Comparison of ENCODE assay signal across 9 mouse cellular contexts in genomic region chr10:80244791-80245399, GRCm38 (mm10). TPM values are rescaled to one million over a fixed set of nuclear protein-coding genes. Genes with fewer than 3 reads are reported as not detected.
DNase-seq lines count a peak whose midpoint lies in the region; ATAC-seq and TF ChIP-seq lines count a peak whose summit lies in the region.
"Had no signal": no experiment of that assay in that cellular context is flagged by ENCODE, and none has a peak within 500 bp of the region (broad histone marks: within the 10 kb centered on the region; RNA-seq: fewer than 3 reads in every experiment).

No protein-coding gene starts in this region.

- no peak overlapping the region for H3K4me3 ChIP-seq in kidney, embryonic 14.5 days (ENCODE audit: low read length)
- no peak overlapping the region for H3K4me3 ChIP-seq in intestine, postnatal 0 days (ENCODE audit: low read depth, low read length)
- no peak overlapping the region for H3K4me3 ChIP-seq in midbrain, embryonic 15.5 days
- H3K4me3 ChIP-seq: limb, embryonic 12.5 days had no signal

- H3K27ac ChIP-seq in kidney, embryonic 14.5 days (ENCODE audit: low read depth, low read length): peak overlapping the region; percentile 51; the same call in 1 of the 2 replicates
- H3K27ac ChIP-seq in intestine, postnatal 0 days (ENCODE audit: low read depth, low read length): no peak overlapping the region
- H3K27ac ChIP-seq in midbrain, embryonic 15.5 days: peak overlapping the region; percentile 69
- H3K27ac ChIP-seq: limb, embryonic 12.5 days had no signal

- peaks cover 47% of the 10 kb centered on the region for H3K36me3 ChIP-seq in kidney, embryonic 14.5 days (ENCODE audit: control insufficient read depth, insufficient read depth, low read length)
- H3K36me3 ChIP-seq in intestine, postnatal 0 days (ENCODE audit: control insufficient read depth, insufficient read depth): peaks cover 44% of the 10 kb centered on the region
- H3K36me3 ChIP-seq in midbrain, embryonic 15.5 days (replicated peaks): peaks cover 25% of the 10 kb centered on the region

- H3K9me3 ChIP-seq in kidney, embryonic 14.5 days (ENCODE audit: control insufficient read depth, low read length): no peaks in the 10 kb centered on the region
- H3K9me3 ChIP-seq in intestine, postnatal 0 days (ENCODE audit: control insufficient read depth): no peaks in the 10 kb centered on the region
- H3K9me3 ChIP-seq in midbrain, embryonic 15.5 days: no peaks in the 10 kb centered on the region
- H3K9me3 ChIP-seq: limb, embryonic 12.5 days had no signal

- no peak overlapping the region for H3K4me2 ChIP-seq in kidney, embryonic 14.5 days (replicated peaks; ENCODE audit: low read depth, low read length)
- no peak overlapping the region for H3K4me2 ChIP-seq in intestine, postnatal 0 days (replicated peaks; ENCODE audit: low read depth)
- no peak overlapping the region for H3K4me2 ChIP-seq in midbrain, embryonic 15.5 days
- H3K4me2 ChIP-seq: limb, embryonic 12.5 days had no signal

- no peak for DNase-seq in kidney, adult 18-20 months
- peak; percentile 69 for DNase-seq in MN1 (ENCODE audit: low spot score)
- peak; percentile 70 for DNase-seq in embryo, embryonic 10.5 days (ENCODE audit: low spot score)
- DNase-seq in frontal cortex, postnatal 25 days (ENCODE audit: low spot score in 2 of 2): no peak
- no peak for DNase-seq in urinary bladder, postnatal 36 days (ENCODE audit: low spot score in 2 of 2)

- H3K9ac ChIP-seq in kidney, embryonic 14.5 days (ENCODE audit: low read depth, low read length): peak overlapping the region; percentile 28; the same call in 1 of the 2 replicates
- no peak overlapping the region for H3K9ac ChIP-seq in intestine, postnatal 0 days (ENCODE audit: low read depth, low read length)
- no peak overlapping the region for H3K9ac ChIP-seq in midbrain, embryonic 15.5 days
- H3K9ac ChIP-seq: limb, embryonic 12.5 days had no signal

- TF ChIP-seq CTCF in intestine, postnatal 0 days (IDR thresholded peaks at IDR 0.05; ENCODE audit: low read depth): peak; percentile 62

- WGBS in kidney, embryonic 14.5 days: 43% methylated on average over 5 of the region's 5 CpGs
- 35% methylated on average over 5 of the region's 5 CpGs for WGBS in intestine, postnatal 0 days
- 17% methylated on average over 5 of the region's 5 CpGs for WGBS in midbrain, embryonic 15.5 days

- ATAC-seq in kidney, embryonic 14.5 days (ENCODE audit: low FRiP score, low TSS enrichment): no peak
- no peak for ATAC-seq in intestine, postnatal 0 days
- ATAC-seq in midbrain, embryonic 15.5 days (replicated peaks): no peak

- no peaks in the 10 kb centered on the region for H3K27me3 ChIP-seq in kidney, embryonic 14.5 days (ENCODE audit: control insufficient read depth, insufficient read depth, low read length)
- no peaks in the 10 kb centered on the region for H3K27me3 ChIP-seq in intestine, postnatal 0 days (replicated peaks; ENCODE audit: control insufficient read depth, insufficient read depth, low read length)
- H3K27me3 ChIP-seq in midbrain, embryonic 15.5 days (replicated peaks): no peaks in the 10 kb centered on the region
- H3K27me3 ChIP-seq: limb, embryonic 12.5 days had no signal

- peaks cover 4% of the 10 kb centered on the region; the same call in 1 of the 2 replicates for H3K4me1 ChIP-seq in kidney, embryonic 14.5 days (ENCODE audit: control insufficient read depth, insufficient read depth, low read length)
- no peaks in the 10 kb centered on the region for H3K4me1 ChIP-seq in intestine, postnatal 0 days (replicated peaks; ENCODE audit: control insufficient read depth, insufficient read depth, low read length)
- peaks cover 30% of the 10 kb centered on the region for H3K4me1 ChIP-seq in midbrain, embryonic 15.5 days

RNA-seq across cellular contexts. Expression of gene Ndufs7, which starts 4.0 kb away (rescaled TPM):
- polyA plus RNA-seq in kidney, embryonic 14.5 days (2014; fragmentation: Nextera tagmentation; extraction: Ambion mirVana): 382 and 390 TPM in 2 replicates
- 584 and 605 TPM in 2 replicates for polyA plus RNA-seq in intestine, postnatal 0 days (2015; fragmentation: Nextera tagmentation; extraction: Ambion mirVana)
- polyA plus RNA-seq in midbrain, embryonic 15.5 days (2015; fragmentation: Nextera tagmentation; extraction: Ambion mirVana): 290 and 305 TPM in 2 replicates

RNA-seq across cellular contexts. Expression of gene Gamt, which starts 15.9 kb away (rescaled TPM):
- 30.2 and 33.6 TPM in 2 replicates for polyA plus RNA-seq in kidney, embryonic 14.5 days (2014; fragmentation: Nextera tagmentation; extraction: Ambion mirVana)
- 30.1 and 37.2 TPM in 2 replicates for polyA plus RNA-seq in intestine, postnatal 0 days (2015; fragmentation: Nextera tagmentation; extraction: Ambion mirVana)
- polyA plus RNA-seq in midbrain, embryonic 15.5 days (2015; fragmentation: Nextera tagmentation; extraction: Ambion mirVana): 16.8 and 18.9 TPM in 2 replicates

RNA-seq across cellular contexts. Expression of gene Dazap1, which starts 16.4 kb away (rescaled TPM):
- 45.8 and 56.9 TPM in 2 replicates for polyA plus RNA-seq in kidney, embryonic 14.5 days (2014; fragmentation: Nextera tagmentation; extraction: Ambion mirVana)
- 26.6 and 29.0 TPM in 2 replicates for polyA plus RNA-seq in intestine, postnatal 0 days (2015; fragmentation: Nextera tagmentation; extraction: Ambion mirVana)
- 60.5 and 60.8 TPM in 2 replicates for polyA plus RNA-seq in midbrain, embryonic 15.5 days (2015; fragmentation: Nextera tagmentation; extraction: Ambion mirVana)

RNA-seq across cellular contexts. Expression of gene Mum1, which starts 18.7 kb away (rescaled TPM):
- 64.4 and 65.1 TPM in 2 replicates for polyA plus RNA-seq in kidney, embryonic 14.5 days (2014; fragmentation: Nextera tagmentation; extraction: Ambion mirVana)
- 21.9 and 22.5 TPM in 2 replicates for polyA plus RNA-seq in intestine, postnatal 0 days (2015; fragmentation: Nextera tagmentation; extraction: Ambion mirVana)
- 56.4 and 59.5 TPM in 2 replicates for polyA plus RNA-seq in midbrain, embryonic 15.5 days (2015; fragmentation: Nextera tagmentation; extraction: Ambion mirVana)

RNA-seq across cellular contexts. Expression of gene Rps15, which starts 47.4 kb away (rescaled TPM):
- polyA plus RNA-seq in kidney, embryonic 14.5 days (2014; fragmentation: Nextera tagmentation; extraction: Ambion mirVana): 1,166 and 1,350 TPM in 2 replicates
- 708 and 727 TPM in 2 replicates for polyA plus RNA-seq in intestine, postnatal 0 days (2015; fragmentation: Nextera tagmentation; extraction: Ambion mirVana)
- 516 and 528 TPM in 2 replicates for polyA plus RNA-seq in midbrain, embryonic 15.5 days (2015; fragmentation: Nextera tagmentation; extraction: Ambion mirVana)

Comparison
In these comparisons a context has a peak if more than half of its experiments do, and no peak if none do; other contexts are left out.
1. DNase-seq: peak in MN1 (single experiment) and embryo, embryonic 10.5 days (single experiment); none in kidney, adult 18-20 months (single experiment), frontal cortex, postnatal 25 days (0 of 2) and urinary bladder, postnatal 36 days (0 of 2).